Mouse (Mus musculus): ENCODE measurements at regions not wholly inside any gene's neighbourhood (a gene's known extent, or its start where the extent isn't known, plus 50 kb on each side); places are given as distances from the start of the nearest gene placed in this dataset.

- DNase-seq (ENCODE audit: extremely low read depth, low read depth, low spot score): no peak
Measured at GRCm38 (mm10) chr2:51342421-51342820, 193.5 kb upstream of the Rnd3 start.

DNA sequence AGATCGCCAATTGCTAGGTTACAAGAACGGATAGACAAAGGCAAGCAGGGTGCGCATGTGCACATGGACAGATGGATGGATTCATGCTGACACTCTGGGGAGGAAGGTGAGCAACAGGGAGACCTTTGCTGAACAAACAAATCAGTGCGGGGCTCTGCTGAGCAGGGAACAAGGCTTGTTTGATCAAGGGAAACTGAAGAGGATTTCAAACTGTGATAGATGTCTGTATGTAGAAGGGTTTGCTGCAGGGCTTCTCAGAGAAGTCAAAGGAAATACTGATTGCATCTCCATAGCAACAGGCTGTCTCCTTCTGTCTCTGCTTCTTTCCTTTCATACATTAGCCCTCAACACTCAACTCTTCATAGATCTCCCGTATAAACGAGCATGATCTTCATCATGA lies 185.5 kb upstream of the Rnd3 start:
- DNase-seq (ENCODE audit: extremely low read depth, low read depth, low spot score): no peak

GRCm38 (mm10) chr2:51327081-51327480 lies 178.2 kb upstream of the Rnd3 start:
- no peak for DNase-seq (ENCODE audit: extremely low read depth, low read depth, low spot score)

DNA sequence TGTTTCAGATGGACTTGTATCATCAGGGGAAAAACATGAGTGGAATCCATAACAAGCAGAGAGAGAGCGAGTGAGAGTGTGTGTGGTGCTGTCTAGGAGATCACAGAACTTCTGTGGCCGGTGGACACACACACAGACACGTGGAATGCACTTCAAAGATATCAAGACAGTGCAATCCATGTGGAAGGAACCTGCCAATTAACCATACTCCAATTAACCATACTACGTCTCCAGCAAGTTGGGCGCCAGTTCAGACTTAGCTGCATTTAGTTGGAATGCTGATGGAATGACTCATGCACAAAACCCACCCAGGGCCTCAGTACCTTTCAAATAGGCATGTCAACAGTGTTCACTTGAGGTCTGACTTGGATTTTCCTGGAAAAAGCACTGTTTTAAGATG lies 172.8 kb upstream of the Rnd3 start:
- no peak for DNase-seq (ENCODE audit: extremely low read depth, low read depth, low spot score)

GRCm38 (mm10) chr2:51316452-51316851 lies 167.5 kb upstream of the Rnd3 start:
- no peak for DNase-seq (ENCODE audit: extremely low read depth, low read depth, low spot score)

DNA sequence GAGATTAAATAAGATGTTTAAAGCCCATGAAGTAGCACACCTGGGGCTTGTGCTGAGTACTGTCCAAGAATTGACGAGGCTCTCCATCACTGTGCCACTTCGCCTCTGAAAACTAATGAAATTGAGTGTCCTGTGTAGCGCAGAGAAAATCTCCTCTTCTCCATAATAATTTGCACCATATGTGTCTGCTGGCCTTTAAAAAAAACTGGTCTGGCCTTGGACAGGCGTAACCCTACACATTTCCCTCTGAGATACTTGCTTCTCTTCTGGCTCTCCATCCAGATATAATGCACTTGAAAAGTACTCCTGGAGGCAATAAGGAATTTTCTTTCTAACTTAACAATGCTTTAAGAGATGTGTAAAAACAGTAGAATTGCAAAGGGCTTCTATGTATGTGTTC lies 164.5 kb upstream of the Rnd3 start:
- DNase-seq (ENCODE audit: extremely low read depth, low read depth, low spot score): no peak

DNA sequence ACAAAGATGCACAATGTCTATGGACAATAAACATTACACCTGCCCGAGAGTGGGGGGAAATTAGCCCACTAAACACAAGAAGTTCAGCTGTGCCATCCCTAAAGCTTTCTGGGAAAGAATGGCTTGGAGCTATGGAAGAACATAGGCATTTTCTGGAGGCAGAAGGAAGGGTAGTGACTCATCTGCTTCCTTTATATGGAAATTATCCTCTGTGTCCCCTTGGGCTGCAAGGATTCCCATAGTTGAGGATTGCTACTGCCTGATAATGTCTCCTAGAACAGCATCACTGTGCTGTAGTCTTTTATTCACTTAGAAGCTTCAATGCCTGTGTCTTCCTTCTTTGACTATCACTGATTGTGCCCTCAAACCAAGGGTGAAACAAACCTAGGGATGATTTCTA lies 157.3 kb upstream of the Rnd3 start:
- DNase-seq (ENCODE audit: extremely low read depth, low read depth, low spot score): no peak

DNA sequence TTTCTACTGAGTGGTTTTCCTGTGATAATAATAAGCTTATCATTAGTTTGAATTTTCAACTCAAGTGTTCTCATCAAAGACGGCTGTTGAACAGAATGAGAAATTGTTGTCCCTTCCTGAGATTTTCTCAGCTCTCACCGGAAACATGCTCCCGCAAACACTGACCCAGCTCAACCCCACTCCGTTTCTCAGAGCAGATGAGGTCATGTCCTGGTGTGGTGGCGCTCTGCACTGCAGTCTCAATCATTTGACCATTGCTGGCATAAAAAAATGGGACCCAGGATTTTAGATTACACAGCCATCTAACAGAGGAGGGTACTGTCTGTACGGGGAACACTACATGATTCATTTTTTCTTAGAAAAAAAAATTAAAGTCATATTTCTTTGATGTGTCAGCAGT lies 156.5 kb upstream of the Rnd3 start:
- DNase-seq (ENCODE audit: extremely low read depth, low read depth, low spot score): no peak

GRCm38 (mm10) chr2:51304694-51305093 lies 155.8 kb upstream of the Rnd3 start:
- no peak for DNase-seq (ENCODE audit: extremely low read depth, low read depth, low spot score)

- no peak for DNase-seq (ENCODE audit: extremely low read depth, low read depth, low spot score)
Measured at GRCm38 (mm10) chr2:51290659-51291260, 141.8 kb upstream of the Rnd3 start.

- no peak for DNase-seq (ENCODE audit: extremely low read depth, low read depth, low spot score)
Measured at GRCm38 (mm10) chr2:51288678-51289077, 139.8 kb upstream of the Rnd3 start.

DNA sequence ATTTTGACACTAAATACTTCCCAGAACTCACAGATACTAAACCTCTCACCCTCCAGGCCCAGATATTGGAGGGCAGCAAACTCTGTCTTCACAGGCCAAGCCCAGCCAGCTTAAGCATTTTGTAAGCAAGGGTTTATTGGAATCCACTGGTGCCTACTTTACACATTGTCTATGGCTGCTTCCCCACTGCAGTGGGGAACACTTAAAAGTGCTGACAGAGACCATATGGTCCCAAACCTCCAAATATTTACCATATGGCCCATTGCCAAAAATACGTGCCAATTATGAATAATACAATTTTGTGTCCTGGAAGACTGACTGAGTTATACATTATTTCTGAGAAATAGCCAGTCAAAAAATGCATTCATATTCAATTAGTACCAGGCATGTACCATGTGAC lies 136.7 kb upstream of the Rnd3 start:
- no peak for DNase-seq (ENCODE audit: extremely low read depth, low read depth, low spot score)

- no peak for DNase-seq (ENCODE audit: extremely low read depth, low read depth, low spot score)
Measured at GRCm38 (mm10) chr2:51284781-51285225, 135.9 kb upstream of the Rnd3 start.

DNA sequence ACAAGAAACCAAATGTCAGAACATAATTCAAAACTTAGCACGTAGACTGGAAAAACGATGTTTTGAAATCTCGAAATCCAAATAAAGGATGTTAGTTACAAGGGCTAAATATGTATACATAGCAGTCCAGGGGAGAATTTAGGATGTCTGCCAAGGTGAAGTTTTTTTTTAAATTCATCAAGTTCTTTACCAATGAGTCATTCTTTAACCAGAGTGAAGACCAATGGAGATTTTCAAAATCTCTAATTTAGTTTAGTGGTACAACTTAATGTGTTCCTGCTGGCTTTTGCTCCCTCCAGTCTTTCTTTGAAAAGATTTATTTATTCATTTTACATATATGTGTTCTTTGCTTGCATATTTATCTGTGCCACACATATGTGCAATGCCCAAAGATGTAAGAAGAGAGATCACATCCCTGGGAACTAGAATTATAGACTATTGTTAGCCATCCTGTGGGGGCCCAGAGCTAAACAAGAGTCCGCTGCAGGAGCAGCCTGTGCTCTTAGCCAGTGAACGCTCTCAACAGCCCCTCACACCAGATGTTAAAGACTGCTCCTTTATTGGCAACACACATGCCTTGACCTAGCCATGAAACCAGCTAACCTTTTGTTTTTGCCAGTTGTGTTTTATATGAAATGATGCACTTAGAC lies 130.6 kb upstream of the Rnd3 start:
- no peak for DNase-seq (ENCODE audit: extremely low read depth, low read depth, low spot score)

GRCm38 (mm10) chr2:51278824-51279223 lies 129.9 kb upstream of the Rnd3 start:
- no peak for DNase-seq (ENCODE audit: extremely low read depth, low read depth, low spot score)

DNA sequence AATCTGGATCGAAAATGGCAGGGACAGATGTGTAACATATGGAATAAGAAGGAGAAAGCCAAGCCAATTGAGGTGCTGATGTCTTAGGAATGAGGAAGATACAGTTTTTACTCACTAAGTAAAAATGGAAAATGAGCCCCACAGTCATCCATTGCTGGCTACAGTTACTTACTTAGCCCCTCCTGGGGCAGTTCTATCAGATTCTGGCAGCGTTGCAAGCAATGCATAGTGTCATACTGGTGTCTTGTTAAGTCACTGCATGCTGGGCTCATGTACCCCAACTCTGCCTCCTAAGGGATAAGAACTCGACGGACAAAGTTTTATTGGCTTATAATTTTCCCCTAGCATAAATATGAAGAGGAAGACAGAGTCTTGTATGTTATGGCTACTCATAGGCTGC lies 129.4 kb upstream of the Rnd3 start:
- DNase-seq (ENCODE audit: extremely low read depth, low read depth, low spot score): no peak

DNA sequence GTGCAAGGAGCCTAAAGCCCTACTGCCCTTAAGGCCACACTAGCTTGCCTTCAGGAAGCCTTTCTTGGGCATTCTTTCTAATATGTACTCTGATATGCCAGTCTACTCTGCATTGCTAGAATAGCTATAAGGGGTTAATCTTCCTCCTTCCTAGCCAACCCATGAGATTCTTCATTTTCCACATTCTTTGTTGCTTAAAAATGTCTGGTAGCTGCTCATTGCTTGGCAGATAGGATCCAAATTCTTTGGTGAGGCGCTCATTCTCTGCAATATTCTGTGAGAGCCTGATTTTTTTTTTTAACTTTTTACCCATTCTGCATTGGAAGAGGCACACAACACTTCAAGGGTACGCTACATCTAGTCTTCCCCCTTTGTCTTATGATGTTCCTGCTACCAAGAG lies 127.7 kb upstream of the Rnd3 start:
- no peak for DNase-seq (ENCODE audit: extremely low read depth, low read depth, low spot score)

DNA sequence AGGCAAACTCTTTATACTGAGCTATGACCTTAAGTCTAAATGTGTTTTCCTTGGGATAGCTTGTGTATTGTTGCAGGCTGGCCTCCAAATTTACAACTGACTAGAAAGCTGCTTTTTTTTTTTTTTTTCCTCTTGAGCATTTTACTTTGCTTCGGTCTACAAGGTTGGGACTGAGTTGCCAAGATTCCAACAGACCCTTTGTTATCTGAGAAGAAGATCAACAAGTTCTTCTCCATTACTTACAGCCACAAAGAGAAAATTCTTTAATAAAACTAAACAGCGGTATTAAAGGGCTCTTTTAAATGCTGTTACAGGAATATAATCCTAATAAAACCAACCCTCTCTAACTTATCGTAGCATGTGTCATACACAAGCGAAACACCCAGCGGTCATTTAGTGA lies 124.4 kb upstream of the Rnd3 start:
- no peak for DNase-seq (ENCODE audit: extremely low read depth, low read depth, low spot score)

DNA sequence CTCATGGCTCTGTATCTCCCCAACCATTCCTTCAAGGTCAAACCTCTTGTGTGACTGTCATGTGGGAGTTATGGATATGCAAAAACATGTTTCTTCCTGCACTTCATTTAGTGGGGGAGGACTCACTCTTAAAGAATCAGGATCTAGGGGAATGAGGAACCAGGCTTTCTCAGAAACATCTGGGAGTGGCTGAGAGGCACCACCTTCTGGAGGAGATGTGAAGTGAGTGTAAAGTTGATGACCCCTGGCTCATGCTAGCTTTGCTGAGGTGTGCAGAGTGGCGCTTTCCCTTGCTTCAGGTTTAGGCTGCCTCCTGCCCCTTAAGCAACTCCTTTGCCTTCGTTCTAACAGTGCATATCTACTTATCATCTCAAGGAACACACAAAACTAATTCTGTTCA lies 119.6 kb upstream of the Rnd3 start:
- DNase-seq (ENCODE audit: extremely low read depth, low read depth, low spot score): no peak

DNA sequence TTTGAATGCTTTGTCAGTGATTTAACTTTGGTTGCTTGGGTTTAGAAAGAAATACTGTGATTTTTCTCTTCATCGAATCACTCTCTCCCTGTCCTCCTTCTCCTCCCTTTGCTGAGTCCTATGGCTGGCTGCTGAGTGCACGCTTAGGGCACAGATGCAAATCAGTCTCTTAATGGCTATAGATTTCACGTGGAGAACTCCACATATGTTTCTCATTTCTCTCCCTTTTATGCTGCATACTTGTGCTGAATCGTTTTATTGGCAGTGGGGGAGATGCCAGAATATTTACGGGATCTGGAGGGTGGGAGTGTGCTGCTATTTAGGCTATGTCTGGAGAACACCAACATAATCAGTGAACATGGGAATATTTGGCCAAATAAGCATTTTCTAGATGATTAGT lies 118.8 kb upstream of the Rnd3 start:
- no peak for DNase-seq (ENCODE audit: extremely low read depth, low read depth, low spot score)

DNA sequence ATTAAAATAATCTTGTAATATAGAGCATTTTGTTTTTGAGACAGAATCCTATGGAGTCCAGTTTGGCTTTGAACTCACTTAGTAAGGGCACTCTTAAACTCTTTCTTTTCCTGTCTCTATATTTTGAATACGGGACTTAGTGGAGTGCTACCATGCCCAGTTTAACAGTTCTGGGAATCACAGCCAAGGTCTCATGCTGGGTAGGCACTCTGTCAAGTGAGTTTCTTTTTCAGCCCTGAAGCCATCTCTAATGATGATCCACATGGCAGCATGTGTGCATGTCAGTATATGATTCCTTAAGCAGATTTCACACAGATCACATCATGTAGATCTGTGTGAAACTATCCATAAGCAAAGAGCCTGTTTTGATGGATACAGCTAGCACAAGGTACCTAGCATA lies 113.6 kb upstream of the Rnd3 start:
- DNase-seq (ENCODE audit: extremely low read depth, low read depth, low spot score): no peak

GRCm38 (mm10) chr2:51250798-51251197 lies 101.9 kb upstream of the Rnd3 start:
- DNase-seq (ENCODE audit: extremely low read depth, low read depth, low spot score): no peak

DNA sequence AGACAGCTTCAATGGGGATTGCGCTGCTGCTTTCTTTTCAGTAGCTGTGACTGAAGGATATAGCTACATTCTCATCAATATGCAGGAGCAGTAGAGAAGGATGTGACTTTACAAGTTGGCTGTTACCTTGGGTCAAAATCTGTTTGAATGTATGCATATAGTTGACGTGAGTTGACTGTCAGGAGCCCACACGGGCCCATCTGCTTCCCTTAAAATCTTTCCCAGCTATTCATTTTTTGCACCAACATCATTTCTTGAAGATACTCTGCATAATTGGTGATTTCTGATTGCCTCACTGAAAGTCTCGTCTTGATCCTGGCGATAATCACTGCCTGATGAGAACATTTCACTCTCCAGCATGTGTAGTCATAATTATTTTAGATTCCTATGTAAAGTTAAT lies 92.7 kb upstream of the Rnd3 start:
- DNase-seq (ENCODE audit: extremely low read depth, low read depth, low spot score): no peak
